Mouse (Mus musculus) forebrain, embryonic 14.5 days (tissue): ENCODE data around the gene Podxl2. TPM values are rescaled to one million over a fixed set of nuclear protein-coding genes. Genes with fewer than 3 reads are reported as not detected.

Experiments used
- ATAC-seq: fragments of 200-750 bp; cut with Nextera tagmentation; 2 replicates; pipeline ENCODE4 v1.8.0; 2017; ENCODE audit warnings: mild to moderate bottlenecking, moderate library complexity
- DNase-seq: peaks from one replicate; pipeline ENCODE4 v3.0.0-alpha.2; 2015; ENCODE audit warnings: low spot score
- H3K27ac ChIP-seq: fragments of 300-500 bp; sonication (generic); 2 replicates; pipeline ENCODE4 v1.5.1; 2014; ENCODE audit warnings: low read depth, mild to moderate bottlenecking, control low read depth, low read length, moderate library complexity
- H3K27me3 ChIP-seq: fragments of 300-500 bp; sonication (generic); replicated peaks from 2 replicates; pipeline ENCODE4 v1.6.1; 2014; ENCODE audit warnings: low read length, control low read depth, mixed read lengths; ENCODE audit not compliant: control insufficient read depth, insufficient read depth
- H3K36me3 ChIP-seq: fragments of 300-500 bp; sonication (generic); 2 replicates; pipeline ENCODE4 v1.6.1; 2014; ENCODE audit warnings: low read length, control low read depth; ENCODE audit not compliant: control insufficient read depth, insufficient read depth
- H3K4me1 ChIP-seq: fragments of 300-500 bp; sonication (generic); 2 replicates; pipeline ENCODE4 v1.6.1; 2014; ENCODE audit warnings: antibody characterized with exemption, low read length, control low read depth; ENCODE audit not compliant: control insufficient read depth, insufficient read depth
- H3K4me2 ChIP-seq: fragments of 300-500 bp; sonication (generic); 2 replicates; pipeline ENCODE4 v1.6.1; 2014; ENCODE audit warnings: mild to moderate bottlenecking, control low read depth, low read length
- H3K4me3 ChIP-seq: fragments of 300-500 bp; sonication (generic); 2 replicates; pipeline ENCODE4 v1.5.1; 2014; ENCODE audit warnings: low read depth, low read length, control low read depth
- H3K9ac ChIP-seq: fragments of 300-500 bp; sonication (generic); 2 replicates; pipeline ENCODE4 v1.6.1; 2014; ENCODE audit warnings: mild to moderate bottlenecking, low read length, control low read depth, moderate library complexity
- H3K9me3 ChIP-seq: fragments of 300-500 bp; sonication (generic); replicated peaks from 2 replicates; pipeline ENCODE4 v1.6.1; 2016; ENCODE audit warnings: low read length, control low read depth, mixed read lengths; ENCODE audit not compliant: control insufficient read depth
- WGBS: fragments of 180-500 bp; shearing (Covaris S2); extraction: QIAGEN DNeasy Blood & Tissue Kit; methylation state at CpG from one replicate; pipeline ENCODE4 v1.1.7; 2014; 5-methylcytosine and 5-hydroxymethylcytosine counted together
- polyA plus RNA-seq: library from polyadenylated mRNA; unstranded; fragments of >200 nt; fragmentation: Nextera tagmentation; extraction: Ambion mirVana; gene quantifications from 2 replicates; pipeline ENCODE4 v1.2.1, GENCODE M21; 2014

Gene Podxl2
- polyA plus RNA-seq, 1 experiment from 2014 or later = 334 TPM

GRCm38 (mm10) chr6:88804966-88805577 is 69.8 kb downstream of the Podxl2 start:
- no peaks in the 10 kb centered on the region for H3K36me3 ChIP-seq
- no peaks in the 10 kb centered on the region for H3K4me1 ChIP-seq
- no peak overlapping the region for H3K4me3 ChIP-seq
- no peaks in the 10 kb centered on the region for H3K27me3 ChIP-seq
- no peak overlapping the region for H3K4me2 ChIP-seq
- H3K27ac ChIP-seq = no peak overlapping the region
- H3K9ac ChIP-seq = no peak overlapping the region
- no peaks in the 10 kb centered on the region for H3K9me3 ChIP-seq
- no peak for DNase-seq
- 94% methylated on average over 17 of the region's 17 CpGs for WGBS
- no peak for ATAC-seq

GRCm38 (mm10) chr6:88803957-88804695 is 70.7 kb downstream of the Podxl2 start:
- Histone ChIP-seq H3K9ac (no peak overlapping the region), H3K4me2 (no peak overlapping the region), H3K4me3 (no peak overlapping the region), H3K27me3 (no peaks in the 10 kb centered on the region), H3K36me3 (no peaks in the 10 kb centered on the region), H3K9me3 (no peaks in the 10 kb centered on the region), H3K4me1 (no peaks in the 10 kb centered on the region), H3K27ac (no peak overlapping the region)
- ATAC-seq (no peak), DNase-seq (no peak)
- 83% methylated on average over 4 of the region's 4 CpGs for WGBS

GRCm38 (mm10) chr6:88803051-88803450 is 71.8 kb downstream of the Podxl2 start:
- H3K4me2 ChIP-seq = no peak overlapping the region

GRCm38 (mm10) chr6:88800735-88801134 is 74.1 kb downstream of the Podxl2 start:
- ATAC-seq (no peak), DNase-seq (no peak)
- H3K4me2 ChIP-seq = no peak overlapping the region
- no peaks in the 10 kb centered on the region for H3K9me3 ChIP-seq
- no peaks in the 10 kb centered on the region for H3K4me1 ChIP-seq
- no peak overlapping the region for H3K4me3 ChIP-seq
- no peak overlapping the region for H3K9ac ChIP-seq
- no peaks in the 10 kb centered on the region for H3K27me3 ChIP-seq
- no peak overlapping the region for H3K27ac ChIP-seq
- H3K36me3 ChIP-seq = no peaks in the 10 kb centered on the region
- WGBS = 57% methylated on average over 3 of the region's 3 CpGs

More at GRCm38 (mm10) chr6:88803051-88803450, 71.8 kb downstream of the Podxl2 start:
- H3K27ac ChIP-seq = no peak overlapping the region
- H3K9ac ChIP-seq = no peak overlapping the region
- H3K9me3 ChIP-seq = no peaks in the 10 kb centered on the region
- H3K4me1 ChIP-seq = no peaks in the 10 kb centered on the region
- ATAC-seq (no peak), DNase-seq (no peak)
- H3K27me3 ChIP-seq = no peaks in the 10 kb centered on the region
- no peak overlapping the region for H3K4me3 ChIP-seq
- H3K36me3 ChIP-seq = no peaks in the 10 kb centered on the region
- 90% methylated on average over 7 of the region's 7 CpGs for WGBS

GRCm38 (mm10) chr6:88800191-88800590 is 74.7 kb downstream of the Podxl2 start:
- DNase-seq (no peak), ATAC-seq (no peak)
- Histone ChIP-seq H3K4me1 (no peaks in the 10 kb centered on the region), H3K27ac (no peak overlapping the region), H3K36me3 (no peaks in the 10 kb centered on the region), H3K9me3 (no peaks in the 10 kb centered on the region), H3K9ac (no peak overlapping the region), H3K4me3 (no peak overlapping the region), H3K27me3 (no peaks in the 10 kb centered on the region), H3K4me2 (no peak overlapping the region)
- 83% methylated on average over 7 of the region's 7 CpGs for WGBS

- Histone ChIP-seq H3K4me1 (peaks cover 32% of the 10 kb centered on the region), H3K4me2 (no peak overlapping the region), H3K4me3 (no peak overlapping the region), H3K36me3 (no peaks in the 10 kb centered on the region), H3K9me3 (no peaks in the 10 kb centered on the region), H3K27me3 (no peaks in the 10 kb centered on the region), H3K27ac (peak overlapping the region; percentile 61), H3K9ac (no peak overlapping the region)
- WGBS = 65% methylated on average over 14 of the region's 14 CpGs
- peak; percentile 69 for DNase-seq
- ATAC-seq = no peak
Observed at GRCm38 (mm10) chr6:88794561-88794971, 80.3 kb downstream of the Podxl2 start.

- DNase-seq = peak; percentile 63
- no peaks in the 10 kb centered on the region for H3K9me3 ChIP-seq
- ATAC-seq = peak; percentile 47; the same call in 1 of the 2 replicates
- no peaks in the 10 kb centered on the region for H3K27me3 ChIP-seq
- H3K4me3 ChIP-seq = no peak overlapping the region
- H3K4me2 ChIP-seq = peak overlapping the region; percentile 8; the same call in 1 of the 2 replicates
- WGBS = 67% methylated on average over 13 of the region's 13 CpGs
- peaks cover 32% of the 10 kb centered on the region for H3K4me1 ChIP-seq
- no peaks in the 10 kb centered on the region for H3K36me3 ChIP-seq
- peak overlapping the region; percentile 61 for H3K27ac ChIP-seq
- H3K9ac ChIP-seq = no peak overlapping the region
Observed at GRCm38 (mm10) chr6:88793872-88794271, 81.0 kb downstream of the Podxl2 start.

- ATAC-seq (peak; percentile 60), DNase-seq (peak; percentile 70)
- no peak overlapping the region for H3K4me2 ChIP-seq
- peaks cover 34% of the 10 kb centered on the region for H3K4me1 ChIP-seq
- H3K9ac ChIP-seq = no peak overlapping the region
- H3K27me3 ChIP-seq = no peaks in the 10 kb centered on the region
- peak overlapping the region; percentile 10; the same call in 1 of the 2 replicates for H3K27ac ChIP-seq
- 19% methylated on average over 2 of the region's 2 CpGs for WGBS
- no peaks in the 10 kb centered on the region for H3K9me3 ChIP-seq
- H3K4me3 ChIP-seq = no peak overlapping the region
- H3K36me3 ChIP-seq = no peaks in the 10 kb centered on the region
Observed at GRCm38 (mm10) chr6:88793243-88793642, 81.6 kb downstream of the Podxl2 start.
